Mouse (Mus musculus) embryo, embryonic 10 days (tissue): ENCODE data around the gene Lrrc7.

ENCODE experiments used
- DNase-seq: peaks from one replicate; pipeline ENCODE4 v3.0.0-alpha.2; 2015; ENCODE audit warnings: low spot score

Gene Lrrc7

GRCm38 (mm10) chr3:158362091-158362490 lies 199.9 kb downstream of the Lrrc7 start:
- no peak for DNase-seq

GRCm38 (mm10) chr3:158356706-158357105 lies 205.3 kb downstream of the Lrrc7 start:
- DNase-seq: no peak

- DNase-seq: no peak
Measured at GRCm38 (mm10) chr3:158356194-158356593, 205.8 kb downstream of the Lrrc7 start.

- DNase-seq: no peak
Measured at GRCm38 (mm10) chr3:158340808-158341207, 221.2 kb downstream of the Lrrc7 start.

- DNase-seq: no peak
Measured at GRCm38 (mm10) chr3:158330085-158330484, 231.9 kb downstream of the Lrrc7 start.

- DNase-seq: no peak
Measured at GRCm38 (mm10) chr3:158310391-158310790, 251.6 kb downstream of the Lrrc7 start.

- DNase-seq: no peak
Measured at GRCm38 (mm10) chr3:158307415-158307814, 254.6 kb downstream of the Lrrc7 start.

- no peak for DNase-seq
Measured at GRCm38 (mm10) chr3:158298732-158299131, 263.3 kb downstream of the Lrrc7 start.

GRCm38 (mm10) chr3:158295041-158295440 lies 267.0 kb downstream of the Lrrc7 start:
- no peak for DNase-seq

GRCm38 (mm10) chr3:158284431-158284830 lies 277.6 kb downstream of the Lrrc7 start:
- DNase-seq: no peak

GRCm38 (mm10) chr3:158278631-158279030 lies 283.4 kb downstream of the Lrrc7 start:
- DNase-seq: no peak

GRCm38 (mm10) chr3:158272700-158273099 lies 289.3 kb downstream of the Lrrc7 start:
- no peak for DNase-seq

- no peak for DNase-seq
Measured at GRCm38 (mm10) chr3:158270887-158271286, 291.1 kb downstream of the Lrrc7 start.

- no peak for DNase-seq
Measured at GRCm38 (mm10) chr3:158252576-158252975, 309.4 kb downstream of the Lrrc7 start.

- no peak for DNase-seq
Measured at GRCm38 (mm10) chr3:158247672-158248071, 314.3 kb downstream of the Lrrc7 start.

GRCm38 (mm10) chr3:158210657-158211056 lies 351.4 kb downstream of the Lrrc7 start:
- no peak for DNase-seq

GRCm38 (mm10) chr3:158210026-158210425 lies 352.0 kb downstream of the Lrrc7 start:
- DNase-seq: peak; percentile 66

- DNase-seq: no peak
Measured at GRCm38 (mm10) chr3:158207840-158208239, 354.2 kb downstream of the Lrrc7 start.

- no peak for DNase-seq
Measured at GRCm38 (mm10) chr3:158202776-158203175, 359.2 kb downstream of the Lrrc7 start.

- no peak for DNase-seq
Measured at GRCm38 (mm10) chr3:158195426-158195825, 366.6 kb downstream of the Lrrc7 start.

GRCm38 (mm10) chr3:158193229-158193628 lies 368.8 kb downstream of the Lrrc7 start:
- DNase-seq: no peak

GRCm38 (mm10) chr3:158174880-158175735 lies 386.9 kb downstream of the Lrrc7 start:
- DNase-seq: no peak

GRCm38 (mm10) chr3:158169180-158169579 lies 392.8 kb downstream of the Lrrc7 start:
- no peak for DNase-seq

GRCm38 (mm10) chr3:158168454-158168853 lies 393.6 kb downstream of the Lrrc7 start:
- DNase-seq: peak; percentile 62
